Mouse (Mus musculus): ENCODE data around the gene Stxbp5l. TPM values are rescaled to one million over a fixed set of nuclear protein-coding genes. Genes with fewer than 3 reads are reported as not detected.

Stxbp5l gene
- not detected for polyA plus RNA-seq (2017; shearing (Covaris generic))

DNA sequence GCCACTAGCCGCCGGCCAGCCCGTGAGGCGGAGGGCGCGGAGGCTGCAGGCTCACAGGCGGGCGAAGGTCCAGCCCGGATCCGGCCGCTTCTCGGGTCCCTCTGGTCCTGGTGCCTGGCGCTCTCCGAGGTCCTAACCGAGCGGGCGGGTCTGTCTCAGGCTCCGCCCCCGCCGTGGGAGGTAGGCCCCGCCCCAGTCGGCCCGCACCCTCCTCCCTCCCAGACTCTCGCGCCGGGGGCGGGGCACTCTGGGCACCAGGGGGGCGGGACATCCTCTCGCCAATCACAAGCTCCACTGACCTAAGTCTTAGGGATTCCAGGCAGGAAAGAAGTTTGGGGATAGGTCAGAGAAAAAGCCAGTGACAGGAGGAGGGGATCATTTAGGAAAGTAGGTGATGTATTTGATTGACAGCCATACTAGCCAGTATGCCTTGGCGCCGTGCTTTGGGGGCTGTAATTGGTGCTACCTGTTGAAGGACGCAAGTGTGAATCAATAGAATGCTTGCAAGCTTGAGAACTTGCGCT lies at the start of gene Stxbp5l:
Gene Stxbp5l (minus strand): TSS at position 142 of the 524 bp plus-strand sequence.

Other genes starting within 250 kb of the Stxbp5l start
- 12.3 TPM for gene Gtf2e1, start 154.8 kb upstream of the Stxbp5l start, polyA plus RNA-seq (2017; shearing (Covaris generic))
- 9.8 TPM for gene Rabl3, start 154.9 kb upstream of the Stxbp5l start, polyA plus RNA-seq (2017; shearing (Covaris generic))
- not detected for gene Hgd, start 195.2 kb upstream of the Stxbp5l start, polyA plus RNA-seq (2017; shearing (Covaris generic))